Mouse (Mus musculus) hindbrain, embryonic 13.5 days (tissue): Measurements from ENCODE around the gene Tmbim6. TPM values are rescaled to one million over a fixed set of nuclear protein-coding genes. Genes with fewer than 3 reads are reported as not detected.
A peak's percentile ranks its signal among the peaks of the same experiment; 100 is the strongest.

ENCODE experiments used
- ATAC-seq: fragments of 200-750 bp; cut with Nextera tagmentation; 2 replicates; pipeline ENCODE4 v1.8.0; 2017; ENCODE audit warnings: moderate TSS enrichment; ENCODE audit not compliant: low FRiP score
- H3K27ac ChIP-seq: fragments of 300-500 bp; sonication (generic); 2 replicates; pipeline ENCODE4 v1.5.1; 2015; ENCODE audit warnings: inconsistent platforms, mild to moderate bottlenecking, moderate library complexity
- H3K27me3 ChIP-seq: fragments of 300-500 bp; sonication (generic); 2 replicates; pipeline ENCODE4 v1.6.1; 2015; ENCODE audit warnings: mild to moderate bottlenecking, inconsistent platforms
- H3K36me3 ChIP-seq: fragments of 300-500 bp; sonication (generic); 2 replicates; pipeline ENCODE4 v1.6.1; 2015; ENCODE audit warnings: mild to moderate bottlenecking, inconsistent platforms
- H3K4me1 ChIP-seq: fragments of 300-500 bp; sonication (generic); replicated peaks from 2 replicates; pipeline ENCODE4 v1.6.1; 2015; ENCODE audit warnings: inconsistent platforms
- H3K4me2 ChIP-seq: fragments of 300-500 bp; sonication (generic); 2 replicates; pipeline ENCODE4 v1.6.1; 2015; ENCODE audit warnings: inconsistent platforms, mild to moderate bottlenecking, moderate library complexity
- H3K4me3 ChIP-seq: fragments of 300-500 bp; sonication (generic); 2 replicates; pipeline ENCODE4 v1.5.1; 2015; ENCODE audit warnings: mild to moderate bottlenecking, inconsistent platforms
- H3K9ac ChIP-seq: fragments of 300-500 bp; sonication (generic); 2 replicates; pipeline ENCODE4 v1.6.1; 2015; ENCODE audit warnings: mild to moderate bottlenecking, inconsistent platforms
- H3K9me3 ChIP-seq: fragments of 300-500 bp; sonication (generic); 2 replicates; pipeline ENCODE4 v1.6.1; 2016; ENCODE audit warnings: inconsistent platforms
- WGBS: fragments of 180-500 bp; shearing (Covaris S2); methylation state at CpG from one replicate; pipeline ENCODE4 v1.1.7; 2015; 5-methylcytosine and 5-hydroxymethylcytosine counted together
- polyA plus RNA-seq: library from polyadenylated mRNA; unstranded; fragments of >200 nt; fragmentation: Nextera tagmentation; extraction: Ambion mirVana; gene quantifications from 2 replicates; pipeline ENCODE4 v1.2.1, GENCODE M21; 2015

Tmbim6 gene
- polyA plus RNA-seq, 1 experiment from 2014 or later = 257 TPM

GRCm38 (mm10) chr15:99406986-99407570 lies 14.4 kb downstream of the Tmbim6 start:
- no peak overlapping the region for H3K4me3 ChIP-seq
- WGBS = 93% methylated on average over 15 of the region's 15 CpGs

GRCm38 (mm10) chr15:99408845-99409244 lies 16.2 kb downstream of the Tmbim6 start:
- WGBS = 91% methylated on average over 9 of the region's 9 CpGs
- no peak overlapping the region for H3K4me3 ChIP-seq
- no peak for ATAC-seq
- H3K4me2 ChIP-seq = no peak overlapping the region
- peaks cover 61% of the 10 kb centered on the region for H3K36me3 ChIP-seq
- no peaks in the 10 kb centered on the region for H3K27me3 ChIP-seq
- H3K9ac ChIP-seq = no peak overlapping the region
- no peaks in the 10 kb centered on the region for H3K9me3 ChIP-seq
- no peaks in the 10 kb centered on the region for H3K4me1 ChIP-seq
- H3K27ac ChIP-seq = no peak overlapping the region

More at GRCm38 (mm10) chr15:99406986-99407570, 14.4 kb downstream of the Tmbim6 start:
- H3K4me2 ChIP-seq = no peak overlapping the region
- H3K36me3 ChIP-seq = peaks cover 74% of the 10 kb centered on the region
- H3K9me3 ChIP-seq = no peaks in the 10 kb centered on the region
- ATAC-seq = no peak
- no peak overlapping the region for H3K27ac ChIP-seq
- no peaks in the 10 kb centered on the region for H3K27me3 ChIP-seq
- no peak overlapping the region for H3K9ac ChIP-seq
- no peaks in the 10 kb centered on the region for H3K4me1 ChIP-seq

- Histone ChIP-seq H3K4me3 (no peak overlapping the region), H3K27me3 (no peaks in the 10 kb centered on the region), H3K27ac (0 out of 2 replicates have a peak overlapping the region, but pooled peaks have one; percentile 13), H3K9me3 (no peaks in the 10 kb centered on the region), H3K4me2 (no peak overlapping the region), H3K36me3 (peaks cover 33% of the 10 kb centered on the region), H3K4me1 (peaks cover 4% of the 10 kb centered on the region; the same call in 1 of the 2 replicates), H3K9ac (0 out of 2 replicates have a peak overlapping the region, but pooled peaks have one; percentile 35)
- WGBS = 63% methylated on average over 14 of the region's 14 CpGs
- ATAC-seq = no peak
These were observed 19.1 kb downstream of the Tmbim6 start for GRCm38 (mm10) chr15:99411747-99412146.

GRCm38 (mm10) chr15:99415793-99416192 lies 23.1 kb downstream of the Tmbim6 start:
- ATAC-seq = no peak
- Histone ChIP-seq H3K27ac (no peak overlapping the region), H3K27me3 (no peaks in the 10 kb centered on the region), H3K4me2 (no peak overlapping the region), H3K9ac (no peak overlapping the region), H3K4me1 (peaks cover 9% of the 10 kb centered on the region), H3K4me3 (no peak overlapping the region), H3K9me3 (no peaks in the 10 kb centered on the region), H3K36me3 (no peaks in the 10 kb centered on the region)
- WGBS = 21% methylated on average over 2 of the region's 2 CpGs

GRCm38 (mm10) chr15:99416348-99416882 lies 23.7 kb downstream of the Tmbim6 start:
- peaks cover 4% of the 10 kb centered on the region for H3K36me3 ChIP-seq
- no peaks in the 10 kb centered on the region for H3K27me3 ChIP-seq
- 0 out of 2 replicates have a peak overlapping the region, but pooled peaks have one; percentile 15 for H3K4me2 ChIP-seq
- H3K4me3 ChIP-seq = no peak overlapping the region
- no peak overlapping the region for H3K9ac ChIP-seq
- no peaks in the 10 kb centered on the region for H3K9me3 ChIP-seq
- no peak for ATAC-seq
- H3K27ac ChIP-seq = no peak overlapping the region
- WGBS = 26% methylated on average over 13 of the region's 13 CpGs
- H3K4me1 ChIP-seq = peaks cover 14% of the 10 kb centered on the region

GRCm38 (mm10) chr15:99416957-99417356 lies 24.3 kb downstream of the Tmbim6 start:
- Histone ChIP-seq H3K9ac (no peak overlapping the region), H3K4me3 (no peak overlapping the region), H3K4me2 (no peak overlapping the region), H3K27ac (no peak overlapping the region), H3K27me3 (no peaks in the 10 kb centered on the region), H3K36me3 (peaks cover 8% of the 10 kb centered on the region), H3K9me3 (no peaks in the 10 kb centered on the region), H3K4me1 (peaks cover 14% of the 10 kb centered on the region)
- 41% methylated on average over 4 of the region's 4 CpGs for WGBS
- no peak for ATAC-seq

GRCm38 (mm10) chr15:99417692-99418271 lies 25.1 kb downstream of the Tmbim6 start:
- H3K4me1 ChIP-seq = peaks cover 14% of the 10 kb centered on the region
- no peak overlapping the region for H3K4me3 ChIP-seq
- 52% methylated on average over 16 of the region's 17 CpGs for WGBS
- no peak overlapping the region for H3K27ac ChIP-seq
- H3K9ac ChIP-seq = no peak overlapping the region
- H3K27me3 ChIP-seq = no peaks in the 10 kb centered on the region
- ATAC-seq = no peak
- H3K9me3 ChIP-seq = no peaks in the 10 kb centered on the region
- H3K36me3 ChIP-seq = peaks cover 17% of the 10 kb centered on the region
- no peak overlapping the region for H3K4me2 ChIP-seq

GRCm38 (mm10) chr15:99420101-99420500 lies 27.4 kb downstream of the Tmbim6 start:
- H3K9ac ChIP-seq = no peak overlapping the region
- H3K27ac ChIP-seq = peak overlapping the region; percentile 70
- 24% methylated on average over 5 of the region's 5 CpGs for WGBS
- ATAC-seq = no peak
- H3K4me1 ChIP-seq = peaks cover 14% of the 10 kb centered on the region
- H3K36me3 ChIP-seq = peaks cover 40% of the 10 kb centered on the region
- H3K9me3 ChIP-seq = no peaks in the 10 kb centered on the region
- no peaks in the 10 kb centered on the region for H3K27me3 ChIP-seq
- peak overlapping the region; percentile 37; the same call in 1 of the 2 replicates for H3K4me2 ChIP-seq
- no peak overlapping the region for H3K4me3 ChIP-seq

- Histone ChIP-seq H3K4me3 (no peak overlapping the region), H3K9me3 (no peaks in the 10 kb centered on the region), H3K4me2 (peak overlapping the region; percentile 37), H3K4me1 (peaks cover 14% of the 10 kb centered on the region), H3K9ac (no peak overlapping the region), H3K36me3 (peaks cover 45% of the 10 kb centered on the region), H3K27ac (peak overlapping the region; percentile 70), H3K27me3 (no peaks in the 10 kb centered on the region)
- ATAC-seq = peak; percentile 54
- 4% methylated on average over 12 of the region's 12 CpGs for WGBS
These were observed 27.9 kb downstream of the Tmbim6 start for GRCm38 (mm10) chr15:99420521-99421014.

GRCm38 (mm10) chr15:99421152-99421551 lies 28.5 kb downstream of the Tmbim6 start:
- Histone ChIP-seq H3K4me2 (peak overlapping the region; percentile 37; the same call in 1 of the 2 replicates), H3K36me3 (peaks cover 50% of the 10 kb centered on the region), H3K9ac (no peak overlapping the region), H3K4me3 (no peak overlapping the region), H3K27ac (peak overlapping the region; percentile 70), H3K4me1 (peaks cover 14% of the 10 kb centered on the region), H3K9me3 (no peaks in the 10 kb centered on the region), H3K27me3 (no peaks in the 10 kb centered on the region)
- ATAC-seq = no peak
- WGBS = 78% methylated on average over 9 of the region's 9 CpGs

GRCm38 (mm10) chr15:99421676-99422075 lies 29.0 kb downstream of the Tmbim6 start:
- peaks cover 56% of the 10 kb centered on the region for H3K36me3 ChIP-seq

GRCm38 (mm10) chr15:99422551-99422950 lies 29.9 kb downstream of the Tmbim6 start:
- Histone ChIP-seq H3K36me3 (peaks cover 64% of the 10 kb centered on the region), H3K4me1 (peaks cover 11% of the 10 kb centered on the region), H3K27ac (0 out of 2 replicates have a peak overlapping the region, but pooled peaks have one; percentile 19)

More at GRCm38 (mm10) chr15:99421676-99422075, 29.0 kb downstream of the Tmbim6 start:
- Histone ChIP-seq H3K27me3 (no peaks in the 10 kb centered on the region), H3K4me2 (no peak overlapping the region), H3K4me3 (no peak overlapping the region), H3K9ac (no peak overlapping the region), H3K9me3 (no peaks in the 10 kb centered on the region), H3K27ac (peak overlapping the region; percentile 19), H3K4me1 (peaks cover 11% of the 10 kb centered on the region)
- WGBS = 84% methylated on average over 8 of the region's 8 CpGs
- no peak for ATAC-seq

More at GRCm38 (mm10) chr15:99422551-99422950, 29.9 kb downstream of the Tmbim6 start:
- Histone ChIP-seq H3K27me3 (no peaks in the 10 kb centered on the region), H3K9ac (no peak overlapping the region), H3K4me3 (no peak overlapping the region), H3K4me2 (no peak overlapping the region), H3K9me3 (no peaks in the 10 kb centered on the region)
- ATAC-seq = no peak
- WGBS = 91% methylated on average over 23 of the region's 23 CpGs
